Mouse (Mus musculus) common myeloid progenitor, adult 5-6 weeks (primary cell): Measurements from ENCODE around the gene Spag6l. TPM values are rescaled to one million over a fixed set of nuclear protein-coding genes. Genes with fewer than 3 reads are reported as not detected.

Experiments used
- total RNA-seq: library from RNA; stranded (forward); fragments of 200-1000, 187-1606 nt; gene quantifications from 2 replicates; pipeline ENCODE4 v1.2.3, GENCODE M21; 2017

The Spag6l gene
- total RNA-seq, 1 experiment from 2014 or later = 6.3 TPM

Other genes starting within 250 kb of the Spag6l start
- gene Fgd4, start 228.9 kb downstream of the Spag6l start, total RNA-seq = 15.0 and 16.9 TPM in 2 replicates
- gene Olfr19, start 153.1 kb downstream of the Spag6l start, total RNA-seq = not detected in 2 replicates
- gene Igll1, start 34.5 kb upstream of the Spag6l start, total RNA-seq = not detected in 2 replicates
- 66.9 and 96.1 TPM in 2 replicates for gene Top3b, start 41.3 kb upstream of the Spag6l start, total RNA-seq
- 3.1 and 4.1 TPM in 2 replicates for gene Vpreb1, start 41.4 kb upstream of the Spag6l start, total RNA-seq
- 20.3 and 22.3 TPM in 2 replicates for gene Ppm1f, start 67.0 kb upstream of the Spag6l start, total RNA-seq
- 139 and 173 TPM in 2 replicates for gene Mapk1, start 153.9 kb upstream of the Spag6l start, total RNA-seq
- 8.5 and 9.2 TPM in 2 replicates for gene Ypel1, start 240.2 kb upstream of the Spag6l start, total RNA-seq